In genomic region chr6:55972998-55973397, GRCm38 (mm10) we compare ENCODE assay signal across 8 mouse cellular contexts. TPM values are rescaled to one million over a fixed set of nuclear protein-coding genes. Genes with fewer than 3 reads are reported as not detected.
DNase-seq lines count a peak whose midpoint lies in the region; ATAC-seq lines count a peak whose summit lies in the region.

No protein-coding gene starts in this region.

- 0 out of 2 replicates have a peak, but pooled peaks have one; percentile 50 for ATAC-seq in megakaryocyte-erythroid progenitor cell, adult 5-6 weeks (replicated peaks; ENCODE audit: low FRiP score, low TSS enrichment, poor library complexity, severe bottlenecking)

- intact Hi-C loops in heart, postnatal 36 days (cut with DNase I) = loop anchor here (1.0 to 10.0 kb wide), 2 partner anchors 76 to 502 kb away; no protein-coding TSS in a partner anchor

- peak; percentile 57 for DNase-seq in heart, adult 11 months
- DNase-seq in heart, postnatal 36 days = no peak
- DNase-seq in A20 (ENCODE audit: low read depth, low spot score) = peak; percentile 41
- DNase-seq in c-Kit-positive CD71-positive TER-119-negative erythroid progenitor cells, embryonic 14.5 days (ENCODE audit: low read depth) = peak; percentile 8
- DNase-seq in heart, postnatal 4 days = peak; percentile 31
- DNase-seq in spleen, adult 18-20 months = no peak
- no peak for DNase-seq in testis, postnatal 10 days (ENCODE audit: low spot score)

RNA-seq across cellular contexts. Expression of gene Ppp1r17, which starts 44.3 kb away (rescaled TPM):
- not detected for total RNA-seq in heart, postnatal 36 days (2021)
- under 1 TPM in 1 of 2 experiments, not detected in 1; 0.25 TPM for total RNA-seq in heart, postnatal 4 days (2021)
- total RNA-seq in megakaryocyte-erythroid progenitor cell, adult 5-6 weeks (2014; fragmentation: Nextera tagmentation) = not detected in 2 replicates
- not detected in 2 replicates for total RNA-seq in megakaryocyte-erythroid progenitor cell, adult 5-6 weeks (2017)

Comparison
In these comparisons a context has a peak if more than half of its experiments do, and no peak if none do; other contexts are left out.
1. DNase-seq: peak in heart, adult 11 months (single experiment), A20 (single experiment), c-Kit-positive CD71-positive TER-119-negative erythroid progenitor cells, embryonic 14.5 days (single experiment) and heart, postnatal 4 days (single experiment); none in heart, postnatal 36 days (0 of 2), spleen, adult 18-20 months (0 of 2) and testis, postnatal 10 days (single experiment).